Mouse (Mus musculus) spleen, postnatal 14 days (tissue): Measurements from ENCODE around the gene Rac2.

Source experiments
- DNase-seq, 2 experiments: peaks; one replicate each; pipeline ENCODE4 v3.0.0; 2021 to 2022; ENCODE audit warnings: low spot score in 2 of 2

Rac2 gene

GRCm38 (mm10) chr15:78521892-78522291 lies 50.7 kb downstream of the Rac2 start:
- DNase-seq: no peak

- DNase-seq: no peak
Observed at GRCm38 (mm10) chr15:78521331-78521730, 51.3 kb downstream of the Rac2 start.

- DNase-seq: no peak
Observed at GRCm38 (mm10) chr15:78520112-78520715, 52.4 kb downstream of the Rac2 start.

GRCm38 (mm10) chr15:78518221-78518620 lies 54.4 kb downstream of the Rac2 start:
- DNase-seq: no peak

- DNase-seq: no peak
Observed at GRCm38 (mm10) chr15:78515759-78516158, 56.8 kb downstream of the Rac2 start.

GRCm38 (mm10) chr15:78514393-78515146 lies 58.0 kb downstream of the Rac2 start:
- peak; percentile 53 to 68 for DNase-seq

GRCm38 (mm10) chr15:78513019-78513418 lies 59.6 kb downstream of the Rac2 start:
- no peak for DNase-seq

- no peak for DNase-seq
Observed at GRCm38 (mm10) chr15:78511951-78512350, 60.6 kb downstream of the Rac2 start.

GRCm38 (mm10) chr15:78510736-78511135 lies 61.8 kb downstream of the Rac2 start:
- DNase-seq: no peak

- no peak for DNase-seq
Observed at GRCm38 (mm10) chr15:78510121-78510576, 62.4 kb downstream of the Rac2 start.

- no peak for DNase-seq
Observed at GRCm38 (mm10) chr15:78509297-78509899, 63.2 kb downstream of the Rac2 start.
